Mouse (Mus musculus) neural tube, embryonic 14.5 days (tissue): ENCODE data around the gene Sart1. TPM values are rescaled to one million over a fixed set of nuclear protein-coding genes. Genes with fewer than 3 reads are reported as not detected.

ENCODE experiments used
- ATAC-seq: fragments of 200-750 bp; cut with Nextera tagmentation; 2 replicates; pipeline ENCODE4 v1.8.0; 2017; ENCODE audit warnings: low read depth, mild to moderate bottlenecking, moderate TSS enrichment, moderate library complexity
- H3K27ac ChIP-seq: fragments of 300-500 bp; sonication (generic); 2 replicates; pipeline ENCODE4 v1.5.1; 2014; ENCODE audit warnings: low read depth, mild to moderate bottlenecking, control low read depth, low read length, moderate library complexity, mixed read lengths
- H3K27me3 ChIP-seq: fragments of 300-500 bp; sonication (generic); 2 replicates; pipeline ENCODE4 v1.6.1; 2014; ENCODE audit warnings: low read length; ENCODE audit not compliant: control insufficient read depth, insufficient read depth
- H3K36me3 ChIP-seq: fragments of 300-500 bp; sonication (generic); 2 replicates; pipeline ENCODE4 v1.6.1; 2014; ENCODE audit warnings: low read length, mixed read lengths; ENCODE audit not compliant: control insufficient read depth, insufficient read depth
- H3K4me1 ChIP-seq: fragments of 300-500 bp; sonication (generic); 2 replicates; pipeline ENCODE4 v1.6.1; 2014; ENCODE audit warnings: low read length; ENCODE audit not compliant: control insufficient read depth, insufficient read depth
- H3K4me2 ChIP-seq: fragments of 300-500 bp; sonication (generic); 2 replicates; pipeline ENCODE4 v1.6.1; 2014; ENCODE audit warnings: mild to moderate bottlenecking, low read depth, low read length, control low read depth
- H3K4me3 ChIP-seq: fragments of 300-500 bp; sonication (generic); 2 replicates; pipeline ENCODE4 v1.5.1; 2014; ENCODE audit warnings: low read depth, low read length, control low read depth, mixed read lengths
- H3K9ac ChIP-seq: fragments of 300-500 bp; sonication (generic); replicated peaks from 2 replicates; pipeline ENCODE4 v1.6.1; 2014; ENCODE audit warnings: low read depth, mild to moderate bottlenecking, control low read depth, low read length, mixed read lengths
- H3K9me3 ChIP-seq: fragments of 300-500 bp; sonication (generic); 2 replicates; pipeline ENCODE4 v1.6.1; 2016; ENCODE audit warnings: low read length; ENCODE audit not compliant: control insufficient read depth
- WGBS: fragments of 180-500 bp; shearing (Covaris S2); extraction: QIAGEN DNeasy Blood & Tissue Kit; methylation state at CpG from one replicate; pipeline ENCODE4 v1.1.7; 2014; 5-methylcytosine and 5-hydroxymethylcytosine counted together
- polyA plus RNA-seq: library from polyadenylated mRNA; unstranded; fragments of >200 nt; fragmentation: Nextera tagmentation; extraction: Ambion mirVana; gene quantifications from 2 replicates; pipeline ENCODE4 v1.2.1, GENCODE M21; 2014

Sart1 gene
- polyA plus RNA-seq: 55.6 and 69.2 TPM in 2 replicates

- Histone ChIP-seq H3K4me1 (peaks cover 23% of the 10 kb centered on the region), H3K27me3 (peaks cover 4% of the 10 kb centered on the region; the same call in 1 of the 2 replicates), H3K9me3 (no peaks in the 10 kb centered on the region), H3K27ac (peak within 1 kb of the TSS; percentile 75), H3K9ac (peak within 1 kb of the TSS; percentile 90), H3K36me3 (peaks cover 14% of the 10 kb centered on the region; the same call in 1 of the 2 replicates), H3K4me3 (peak within 1 kb of the TSS; percentile 96), H3K4me2 (peak within 1 kb of the TSS; percentile 86)
- 3% methylated on average over 43 of the region's 43 CpGs for WGBS
- peak; percentile 97 for ATAC-seq
Measured at GRCm38 (mm10) chr19:5388588-5389242, at the start of gene Sart1. TSS of gene Sart1 (minus strand) at chr19:5388703.

GRCm38 (mm10) chr19:5433951-5434350 is 45.4 kb upstream of the Sart1 start:
- Histone ChIP-seq H3K4me1 (peaks cover 5% of the 10 kb centered on the region; the same call in 1 of the 2 replicates), H3K9me3 (no peaks in the 10 kb centered on the region), H3K4me2 (peak overlapping the region; percentile 34; the same call in 1 of the 2 replicates), H3K27me3 (no peaks in the 10 kb centered on the region), H3K36me3 (no peaks in the 10 kb centered on the region), H3K27ac (no peak overlapping the region), H3K4me3 (no peak overlapping the region), H3K9ac (0 out of 2 replicates have a peak overlapping the region, but pooled peaks have one; percentile 32)
- WGBS: 78% methylated on average over 7 of the region's 7 CpGs
- no peak for ATAC-seq

GRCm38 (mm10) chr19:5432992-5433852 is 44.7 kb upstream of the Sart1 start:
- H3K4me2 ChIP-seq: peak overlapping the region; percentile 34
- no peak overlapping the region for H3K27ac ChIP-seq
- H3K9ac ChIP-seq: 0 out of 2 replicates have a peak overlapping the region, but pooled peaks have one; percentile 32
- 17% methylated on average over 16 of the region's 16 CpGs for whole genome bisulfite sequencing
- no peaks in the 10 kb centered on the region for H3K27me3 ChIP-seq
- peaks cover 5% of the 10 kb centered on the region; the same call in 1 of the 2 replicates for H3K4me1 ChIP-seq
- no peaks in the 10 kb centered on the region for H3K36me3 ChIP-seq
- no peak overlapping the region for H3K4me3 ChIP-seq
- no peaks in the 10 kb centered on the region for H3K9me3 ChIP-seq
- ATAC-seq: peak; percentile 34; the same call in 1 of the 2 replicates

- H3K27ac ChIP-seq: no peak overlapping the region
- 83% methylated on average over 4 of the region's 4 CpGs for WGBS
- no peaks in the 10 kb centered on the region for H3K27me3 ChIP-seq
Measured at GRCm38 (mm10) chr19:5431911-5432464, 43.5 kb upstream of the Sart1 start.

DNA sequence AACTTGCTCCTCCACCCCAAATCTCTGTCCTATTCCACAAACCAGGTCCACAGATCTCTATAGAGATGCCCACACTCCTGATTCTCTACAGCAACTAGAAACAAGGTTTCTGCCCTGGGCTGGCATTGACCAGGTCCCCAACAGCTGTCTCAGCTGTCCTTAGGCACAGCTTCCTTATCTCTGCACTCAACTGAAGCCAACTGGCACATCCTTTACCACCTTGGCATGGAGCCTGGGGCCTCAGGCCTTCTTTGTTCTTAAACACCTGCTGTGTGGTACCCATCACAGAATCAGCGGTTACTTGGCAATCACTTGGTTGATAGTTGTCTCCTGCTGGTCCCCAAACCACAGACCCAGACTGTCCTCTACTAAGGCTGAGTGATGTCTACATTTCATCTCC is 41.9 kb upstream of the Sart1 start:
- Histone ChIP-seq H3K36me3 (0 out of 2 replicates have a peak, but pooled peaks cover 3% of the 10 kb centered on the region), H3K4me2 (no peak overlapping the region), H3K4me1 (peaks cover 20% of the 10 kb centered on the region), H3K27ac (no peak overlapping the region), H3K9ac (no peak overlapping the region), H3K27me3 (no peaks in the 10 kb centered on the region), H3K4me3 (no peak overlapping the region), H3K9me3 (no peaks in the 10 kb centered on the region)
- ATAC-seq: no peak
- WGBS: 65% methylated on average over 1 of the region's 1 CpGs

More at GRCm38 (mm10) chr19:5431911-5432464, 43.5 kb upstream of the Sart1 start:
- H3K9me3 ChIP-seq: no peaks in the 10 kb centered on the region
- H3K9ac ChIP-seq: no peak overlapping the region
- no peaks in the 10 kb centered on the region for H3K36me3 ChIP-seq
- H3K4me1 ChIP-seq: peaks cover 7% of the 10 kb centered on the region; the same call in 1 of the 2 replicates
- H3K4me2 ChIP-seq: no peak overlapping the region
- no peak overlapping the region for H3K4me3 ChIP-seq
- no peak for ATAC-seq

DNA sequence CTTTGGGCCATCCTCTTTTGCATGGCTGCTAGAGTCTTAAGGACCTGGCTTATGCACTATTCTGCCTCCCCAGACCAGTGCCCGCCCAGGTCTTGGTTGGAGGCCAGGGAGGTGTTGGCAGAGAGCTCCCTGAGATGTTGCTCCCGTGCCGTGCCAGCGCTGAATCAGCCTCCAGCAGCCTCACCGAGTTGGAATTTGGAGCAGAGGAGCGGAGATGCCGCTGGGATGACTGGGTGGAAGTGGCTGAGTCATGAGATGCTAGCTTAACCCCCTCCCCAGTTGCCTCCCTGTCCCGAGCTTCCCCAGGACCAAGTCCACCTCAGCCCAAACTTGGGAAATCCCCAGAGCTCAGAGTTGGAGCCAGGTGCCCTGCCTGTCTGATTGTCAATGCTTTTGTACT is 41.3 kb upstream of the Sart1 start:
- no peak overlapping the region for H3K27ac ChIP-seq
- H3K9ac ChIP-seq: no peak overlapping the region
- no peak overlapping the region for H3K4me3 ChIP-seq
- H3K4me2 ChIP-seq: no peak overlapping the region
- H3K4me1 ChIP-seq: peaks cover 20% of the 10 kb centered on the region
- H3K9me3 ChIP-seq: no peaks in the 10 kb centered on the region
- H3K27me3 ChIP-seq: no peaks in the 10 kb centered on the region
- 77% methylated on average over 8 of the region's 8 CpGs for WGBS
- ATAC-seq: no peak
- H3K36me3 ChIP-seq: 0 out of 2 replicates have a peak, but pooled peaks cover 3% of the 10 kb centered on the region

DNA sequence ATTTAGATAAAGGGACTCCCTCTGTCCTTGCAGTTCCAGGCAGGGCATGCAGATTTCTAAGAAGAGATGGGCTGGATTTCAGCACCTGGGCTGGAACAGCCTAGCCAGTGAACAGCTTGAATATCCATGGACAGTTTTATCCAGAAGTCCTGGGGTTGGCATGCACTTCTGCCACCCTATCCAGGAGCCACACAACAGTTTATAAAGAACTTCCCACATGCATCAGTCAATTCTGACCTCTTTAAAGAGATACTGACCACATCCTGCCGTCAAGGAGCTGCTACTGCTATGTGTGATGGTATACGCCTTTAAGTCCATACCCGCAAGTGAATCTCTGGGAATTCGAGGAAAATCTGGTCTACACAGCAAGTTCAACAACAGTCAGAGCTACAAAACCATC is 40.7 kb upstream of the Sart1 start:
- no peak for ATAC-seq
- H3K9ac ChIP-seq: no peak overlapping the region

DNA sequence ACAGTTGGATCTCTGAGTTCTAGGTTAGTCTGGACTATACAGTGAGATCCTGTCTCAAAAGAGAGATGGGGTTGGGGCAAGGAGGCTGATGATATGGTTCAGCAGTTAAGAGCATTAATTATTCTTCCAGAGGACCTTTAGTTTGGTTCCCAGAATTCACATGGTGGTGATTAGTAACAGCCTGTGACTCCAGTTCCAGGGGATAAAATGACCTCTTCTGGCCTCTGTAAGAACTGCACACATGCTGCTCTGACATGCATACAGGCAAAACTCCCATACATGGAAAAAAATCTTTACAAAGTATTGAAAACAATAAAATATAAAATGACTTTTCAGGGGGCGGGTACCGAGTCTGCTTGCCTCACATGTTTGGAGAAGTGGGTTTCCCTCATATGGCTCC is 39.6 kb upstream of the Sart1 start:
- H3K4me1 ChIP-seq: peaks cover 22% of the 10 kb centered on the region
- H3K27me3 ChIP-seq: no peaks in the 10 kb centered on the region
- H3K36me3 ChIP-seq: 0 out of 2 replicates have a peak, but pooled peaks cover 3% of the 10 kb centered on the region
- no peak overlapping the region for H3K9ac ChIP-seq
- H3K27ac ChIP-seq: no peak overlapping the region
- WGBS: 85% methylated on average over 2 of the region's 2 CpGs
- no peaks in the 10 kb centered on the region for H3K9me3 ChIP-seq
- no peak overlapping the region for H3K4me3 ChIP-seq
- H3K4me2 ChIP-seq: no peak overlapping the region
- ATAC-seq: no peak

More for the DNA sequence above, 40.7 kb upstream of the Sart1 start:
- Histone ChIP-seq H3K27me3 (no peaks in the 10 kb centered on the region), H3K27ac (no peak overlapping the region), H3K4me3 (no peak overlapping the region), H3K9me3 (no peaks in the 10 kb centered on the region), H3K36me3 (0 out of 2 replicates have a peak, but pooled peaks cover 3% of the 10 kb centered on the region), H3K4me2 (no peak overlapping the region), H3K4me1 (peaks cover 20% of the 10 kb centered on the region)
- WGBS: 89% methylated on average over 4 of the region's 4 CpGs
